Mouse (Mus musculus) spleen, adult 2 months (tissue): Measurements from ENCODE around the gene Cebpzos.

Source experiments
- CTCF ChIP-seq: fragments of 200-500 bp; IDR thresholded peaks from 2 replicates; pipeline ENCODE4 v1.5.1; 2011; ENCODE audit warnings: mild to moderate bottlenecking, inconsistent platforms; ENCODE audit not compliant: insufficient read depth, insufficient read length, insufficient replicate concordance; ENCODE audit errors: extremely low read depth
- POLR2A ChIP-seq: fragments of 200-500 bp; IDR thresholded peaks from 2 replicates; pipeline ENCODE4 v1.6.1; 2011; ENCODE audit warnings: low read depth, low read length, inconsistent platforms

DNA sequence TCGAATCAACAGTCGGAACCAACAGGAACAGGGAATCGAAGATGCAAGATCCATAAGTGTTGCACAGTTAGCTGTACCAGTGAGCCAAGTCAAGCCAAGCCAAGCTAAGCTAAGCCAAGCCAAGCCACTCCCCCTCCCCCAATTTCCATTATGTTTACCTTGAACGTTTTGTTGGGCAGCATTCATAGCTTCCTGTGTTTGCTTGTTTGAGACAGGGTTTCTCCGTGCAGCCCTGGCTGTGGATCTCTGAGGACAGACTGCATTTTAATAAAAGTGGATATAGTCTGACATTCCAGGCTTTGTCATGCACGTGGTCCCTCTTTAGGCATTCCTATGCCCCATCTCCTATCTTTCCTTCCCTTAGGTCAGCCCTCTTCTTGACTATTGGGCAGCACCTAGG, 528 bp upstream of the Cebpzos start:
- no peak for TF ChIP-seq CTCF
- no peak for TF ChIP-seq POLR2A
